Mouse (Mus musculus) E14TG2a.4 (cell line): ENCODE results near the gene Fam20b.

Source experiments
- H3K27me3 ChIP-seq: 2 replicates; pipeline ENCODE4 v1.6.1; 2014; ENCODE audit warnings: low read length, control low read depth; ENCODE audit not compliant: insufficient read depth
- H3K36me3 ChIP-seq: 2 replicates; pipeline ENCODE4 v1.6.1; 2014; ENCODE audit warnings: low read length, control low read depth; ENCODE audit not compliant: insufficient read depth
- H3K4me1 ChIP-seq: replicated peaks from 2 replicates; pipeline ENCODE4 v1.6.1; 2014; ENCODE audit warnings: low read depth, low read length, control low read depth
- H3K4me3 ChIP-seq: replicated peaks from 2 replicates; pipeline ENCODE4 v1.5.1; 2014; ENCODE audit warnings: mild to moderate bottlenecking, low read length
- H3K9me3 ChIP-seq: 2 replicates; pipeline ENCODE4 v1.6.1; 2014; ENCODE audit warnings: low read length, control low read depth
- CTCF ChIP-seq: conservative IDR thresholded peaks from 2 replicates; pipeline ENCODE4 v1.5.1; 2014; ENCODE audit warnings: low read length
- NANOG ChIP-seq: IDR thresholded peaks from 2 replicates; pipeline ENCODE4 v1.6.1; 2014; ENCODE audit warnings: borderline replicate concordance, low read length, mixed read lengths
- POU5F1 ChIP-seq: IDR thresholded peaks from 2 replicates; pipeline ENCODE4 v1.6.1; 2014; ENCODE audit warnings: low read length, borderline replicate concordance

Fam20b gene

DNA sequence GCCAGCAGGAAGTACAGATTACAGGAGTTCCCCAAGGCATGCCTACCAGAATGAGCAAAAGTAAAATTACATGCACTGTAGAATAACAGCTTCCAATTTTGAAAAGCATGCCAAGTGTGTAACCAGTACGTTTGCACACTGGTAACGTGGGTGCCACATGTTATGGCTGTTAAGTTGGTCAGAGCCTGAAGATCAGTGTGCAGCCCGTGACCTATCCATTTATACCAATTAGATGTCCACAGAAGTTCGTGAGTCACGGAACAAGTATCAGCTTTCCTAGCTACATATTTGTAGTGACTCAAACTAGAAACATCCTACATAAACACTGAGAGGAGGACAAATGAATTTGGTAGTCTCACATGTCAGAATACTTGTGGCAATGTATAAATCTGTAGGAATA, 79.4 kb downstream of the Fam20b start:
- peaks cover 33% of the 10 kb centered on the region for H3K4me1 ChIP-seq
- H3K27me3 ChIP-seq: no peaks in the 10 kb centered on the region
- TF ChIP-seq CTCF (no peak), POU5F1 (no peak), NANOG (no peak)
- peaks cover 89% of the 10 kb centered on the region for H3K36me3 ChIP-seq
- no peak overlapping the region for H3K4me3 ChIP-seq
- no peaks in the 10 kb centered on the region for H3K9me3 ChIP-seq

DNA sequence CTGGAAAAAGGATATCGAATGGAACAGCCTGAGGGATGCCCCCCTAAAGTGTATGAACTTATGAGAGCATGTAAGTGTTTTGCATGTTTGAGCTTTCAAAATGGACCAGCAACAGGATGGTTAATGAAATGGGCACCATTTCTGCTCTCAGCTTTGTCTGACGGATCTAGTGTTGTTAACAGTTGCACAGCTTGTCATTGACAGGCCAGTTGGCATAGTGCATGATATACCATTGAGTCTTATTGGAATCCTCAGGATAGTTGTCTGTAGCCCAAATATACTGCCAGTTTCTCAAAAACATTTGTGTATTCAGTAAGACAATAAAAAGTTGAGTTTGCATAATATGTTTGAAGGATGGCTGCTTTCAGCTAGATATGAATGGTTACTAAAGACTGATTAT, 83.7 kb downstream of the Fam20b start:
- Histone ChIP-seq H3K27me3 (no peaks in the 10 kb centered on the region), H3K4me1 (peaks cover 10% of the 10 kb centered on the region; the same call in 1 of the 2 replicates)

DNA sequence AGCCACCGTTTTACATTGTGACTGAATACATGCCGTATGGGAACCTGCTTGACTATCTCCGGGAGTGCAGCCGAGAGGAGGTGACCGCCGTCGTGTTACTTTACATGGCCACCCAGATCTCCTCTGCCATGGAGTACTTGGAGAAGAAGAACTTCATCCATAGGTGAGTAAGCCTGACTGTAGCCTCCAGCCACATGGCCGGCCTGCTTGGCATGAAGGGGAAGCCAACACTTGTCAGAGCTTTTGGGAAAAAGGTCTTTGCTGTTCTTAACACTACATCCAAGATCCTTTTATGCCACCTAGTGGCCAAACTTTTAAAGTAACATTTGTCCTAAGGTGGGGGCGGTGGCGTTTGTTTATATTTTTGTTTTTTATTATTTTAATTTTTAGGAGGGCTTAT, 85.8 kb downstream of the Fam20b start:
- TF ChIP-seq CTCF: peak; percentile 36
- TF ChIP-seq POU5F1: no peak
- Histone ChIP-seq H3K4me1 (peaks cover 13% of the 10 kb centered on the region; the same call in 1 of the 2 replicates), H3K27me3 (no peaks in the 10 kb centered on the region), H3K9me3 (no peaks in the 10 kb centered on the region), H3K4me3 (no peak overlapping the region), H3K36me3 (peaks cover 88% of the 10 kb centered on the region)

More for the DNA sequence above, 83.7 kb downstream of the Fam20b start:
- no peaks in the 10 kb centered on the region for H3K9me3 ChIP-seq
- peaks cover 87% of the 10 kb centered on the region for H3K36me3 ChIP-seq
- no peak for TF ChIP-seq CTCF
- TF ChIP-seq POU5F1: no peak
- no peak for TF ChIP-seq NANOG
- no peak overlapping the region for H3K4me3 ChIP-seq

DNA sequence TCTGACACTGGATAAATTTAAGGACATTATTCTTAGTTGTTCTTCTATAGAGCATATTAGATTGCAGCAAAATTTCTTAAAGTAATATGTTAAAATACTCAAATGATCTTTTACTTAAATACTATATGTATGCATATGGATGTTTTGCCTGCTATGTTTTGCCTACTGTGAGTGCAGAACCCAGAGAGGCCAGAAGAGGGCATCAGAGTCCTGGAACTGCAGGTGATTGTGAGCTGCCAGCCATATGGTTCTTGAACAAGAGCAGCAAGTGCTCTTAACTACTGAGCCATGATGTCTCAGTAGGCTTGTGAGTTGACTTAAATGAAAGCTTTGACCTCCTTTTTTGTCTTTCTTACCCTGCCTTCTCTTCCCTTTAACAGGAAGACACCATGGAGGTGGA, 87.9 kb downstream of the Fam20b start:
- TF ChIP-seq CTCF (peak; percentile 69), POU5F1 (no peak), NANOG (no peak)
- H3K9me3 ChIP-seq: no peaks in the 10 kb centered on the region
- peaks cover 80% of the 10 kb centered on the region for H3K36me3 ChIP-seq
- no peak overlapping the region for H3K4me3 ChIP-seq
- peaks cover 16% of the 10 kb centered on the region for H3K4me1 ChIP-seq
- H3K27me3 ChIP-seq: no peaks in the 10 kb centered on the region

DNA sequence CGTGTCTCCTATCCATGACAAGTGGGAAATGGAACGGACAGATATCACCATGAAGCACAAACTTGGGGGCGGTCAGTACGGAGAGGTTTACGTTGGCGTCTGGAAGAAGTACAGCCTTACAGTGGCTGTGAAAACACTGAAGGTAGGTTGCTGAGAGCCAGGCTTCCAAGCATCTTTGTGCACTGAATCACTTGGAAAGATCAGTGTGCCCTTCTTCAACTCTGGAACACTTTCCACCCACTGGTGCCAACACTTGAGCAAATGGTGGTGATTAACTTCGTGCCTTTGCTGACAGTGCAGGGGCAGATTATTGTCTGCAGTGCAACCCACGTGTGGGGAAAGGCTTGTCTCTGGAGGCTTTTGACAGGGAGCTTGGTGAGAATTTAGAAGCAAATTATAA, 88.9 kb downstream of the Fam20b start:
- Histone ChIP-seq H3K4me3 (no peak overlapping the region), H3K9me3 (no peaks in the 10 kb centered on the region), H3K4me1 (peaks cover 24% of the 10 kb centered on the region), H3K36me3 (peaks cover 79% of the 10 kb centered on the region), H3K27me3 (no peaks in the 10 kb centered on the region)
- 0 out of 2 replicates have a peak, but pooled peaks have one; percentile 11 for TF ChIP-seq CTCF
- no peak for TF ChIP-seq POU5F1
- TF ChIP-seq NANOG: no peak
